Mouse (Mus musculus) heart, embryonic 10.5 days (tissue): ENCODE data around the gene Myh15. TPM values are rescaled to one million over a fixed set of nuclear protein-coding genes. Genes with fewer than 3 reads are reported as not detected.

Experiments used
- DNase-seq: peaks from one replicate; pipeline ENCODE4 v3.0.0-alpha.2; 2017; ENCODE audit warnings: low spot score
- H3K27ac ChIP-seq: fragments of 300-500 bp; sonication (generic); 2 replicates; pipeline ENCODE4 v1.5.1; 2016; ENCODE audit warnings: mild to moderate bottlenecking
- H3K27me3 ChIP-seq: fragments of 300-500 bp; sonication (generic); 2 replicates; pipeline ENCODE4 v1.6.1; 2016; ENCODE audit warnings: mild to moderate bottlenecking; ENCODE audit not compliant: poor library complexity, insufficient read depth, severe bottlenecking
- H3K36me3 ChIP-seq: fragments of 300-500 bp; sonication (generic); 2 replicates; pipeline ENCODE4 v1.6.1; 2016; ENCODE audit warnings: mild to moderate bottlenecking, moderate library complexity
- H3K4me1 ChIP-seq: fragments of 300-500 bp; sonication (generic); 2 replicates; pipeline ENCODE4 v1.6.1; 2016; ENCODE audit warnings: mild to moderate bottlenecking
- H3K4me3 ChIP-seq: fragments of 300-500 bp; sonication (generic); 2 replicates; pipeline ENCODE4 v1.5.1; 2016; ENCODE audit warnings: mild to moderate bottlenecking, moderate library complexity
- H3K9me3 ChIP-seq: fragments of 300-500 bp; sonication (generic); 2 replicates; pipeline ENCODE4 v1.6.1; 2016; ENCODE audit warnings: mild to moderate bottlenecking, moderate library complexity
- WGBS: fragments of 180-500 bp; shearing (Covaris S2); methylation state at CpG from one replicate; pipeline ENCODE4 v1.1.7; 2016; 5-methylcytosine and 5-hydroxymethylcytosine counted together
- polyA plus RNA-seq: library from polyadenylated mRNA; unstranded; fragments of >200 nt; fragmentation: Nextera tagmentation; extraction: Ambion mirVana; gene quantifications from 2 replicates; pipeline ENCODE4 v1.2.1, GENCODE M21; 2016

Gene Myh15
- polyA plus RNA-seq = 0.02 TPM in 1 of 2 replicates, not detected in the other

DNA sequence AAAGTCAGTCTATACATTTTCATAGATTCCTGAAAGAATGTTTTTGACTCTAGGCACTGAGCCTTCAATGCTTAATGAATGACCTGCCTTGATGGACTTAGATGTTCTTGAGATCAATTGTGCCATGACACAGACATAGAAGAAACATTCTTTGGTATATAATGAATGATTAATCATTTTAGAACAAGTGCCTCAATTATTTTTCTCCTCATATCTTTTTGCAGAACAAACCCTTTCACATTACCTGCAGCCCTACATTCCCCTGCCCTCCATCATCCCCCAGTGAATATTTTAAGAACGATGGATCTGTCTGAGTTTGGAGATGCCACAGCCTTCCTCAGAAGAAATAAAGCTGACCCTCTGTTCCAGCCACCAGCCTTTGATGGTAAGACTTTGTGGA is at the start of gene Myh15:
TSS of gene Myh15 (plus strand) at position 301 of the 400 bp plus-strand sequence.
- H3K27ac ChIP-seq = no peak within 1 kb of the TSS
- H3K4me1 ChIP-seq = no peaks in the 10 kb centered on the region
- no peak within 1 kb of the TSS for H3K4me3 ChIP-seq
- DNase-seq = no peak
- H3K9me3 ChIP-seq = no peaks in the 10 kb centered on the region
- no peaks in the 10 kb centered on the region for H3K27me3 ChIP-seq
- H3K36me3 ChIP-seq = no peaks in the 10 kb centered on the region
- 82% methylated on average over 1 of the region's 1 CpGs for WGBS

DNA sequence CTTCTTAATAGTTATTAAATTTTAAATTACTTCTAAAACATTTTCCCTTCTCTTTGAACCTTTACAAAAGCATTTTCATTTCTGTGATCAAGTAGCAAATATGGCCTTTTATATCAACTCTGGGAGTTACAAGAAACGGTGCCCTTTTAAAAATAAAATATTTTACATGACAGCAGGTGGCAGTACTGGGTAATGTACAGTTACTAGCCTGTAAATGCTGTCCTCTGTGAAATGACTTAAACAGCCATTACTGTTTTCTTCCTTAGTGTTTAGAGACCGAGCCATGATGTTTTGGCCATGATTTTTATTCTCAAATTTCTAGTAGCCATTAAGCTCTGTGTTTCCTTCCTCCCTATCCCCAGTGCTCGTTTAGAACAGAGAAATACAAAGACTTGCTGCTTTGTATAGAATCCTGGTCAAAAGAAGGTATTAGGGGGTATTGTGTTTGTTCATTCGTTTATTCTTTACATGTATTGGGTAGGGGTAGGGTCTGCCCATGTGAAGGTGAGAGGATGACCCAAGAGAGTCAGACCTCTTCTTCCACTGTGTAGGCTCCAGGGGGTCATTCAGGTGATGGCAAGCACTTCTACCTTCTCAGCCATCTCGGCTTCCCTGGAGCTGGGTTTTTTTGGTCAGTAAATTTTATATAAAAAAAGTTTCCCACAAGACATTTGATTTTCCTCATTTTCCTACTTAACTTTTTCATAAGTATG is 40.5 kb upstream of the Myh15 start:
- no peak overlapping the region for H3K4me3 ChIP-seq
- no peak for DNase-seq
- 82% methylated on average over 5 of the region's 5 CpGs for WGBS
- H3K27me3 ChIP-seq = no peaks in the 10 kb centered on the region
- H3K9me3 ChIP-seq = no peaks in the 10 kb centered on the region
- H3K4me1 ChIP-seq = no peaks in the 10 kb centered on the region
- H3K27ac ChIP-seq = no peak overlapping the region
- peaks cover 53% of the 10 kb centered on the region for H3K36me3 ChIP-seq

DNA sequence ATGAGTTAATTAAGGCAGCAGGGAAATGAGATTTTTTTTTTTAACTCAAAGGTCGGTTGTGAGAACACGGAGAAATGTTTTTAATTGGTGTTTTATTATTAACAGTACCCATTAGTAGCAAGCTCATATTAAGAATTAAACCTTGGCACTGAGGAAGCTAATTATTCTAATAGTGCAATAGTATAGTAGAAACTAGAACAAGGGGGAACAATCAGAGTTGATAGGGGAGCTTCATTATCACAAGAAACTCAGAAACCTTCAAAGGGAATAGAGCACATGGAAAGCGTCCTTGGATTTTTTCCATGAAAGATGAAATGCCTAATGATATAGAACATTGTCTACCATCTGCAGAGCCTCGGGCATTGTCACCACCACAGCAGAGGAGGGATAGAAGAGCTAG is 21.4 kb upstream of the Myh15 start:
- WGBS = 76% methylated on average over 4 of the region's 4 CpGs
- DNase-seq = no peak

DNA sequence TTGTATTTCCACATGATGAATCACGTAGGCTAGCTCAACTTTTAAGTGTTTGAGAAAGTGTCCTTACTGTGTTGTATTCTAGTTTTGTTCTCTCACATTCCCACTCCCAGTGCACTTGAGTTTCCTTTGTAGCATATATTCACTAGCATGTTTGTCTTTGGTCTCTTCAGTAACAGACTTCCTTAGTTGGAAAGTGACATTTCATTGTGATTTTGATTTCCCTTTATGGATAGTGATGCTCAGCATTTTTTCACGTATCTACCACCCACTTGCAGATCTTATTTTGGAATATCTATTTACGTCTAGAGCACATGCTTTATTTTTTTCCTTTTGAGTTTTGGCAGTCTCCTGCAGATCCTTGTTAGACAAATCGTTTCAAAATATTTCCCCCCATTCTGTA is 19.5 kb upstream of the Myh15 start:
- WGBS = 75% methylated on average over 4 of the region's 4 CpGs
- H3K27me3 ChIP-seq = no peaks in the 10 kb centered on the region
- no peak overlapping the region for H3K4me3 ChIP-seq
- no peaks in the 10 kb centered on the region for H3K9me3 ChIP-seq
- no peaks in the 10 kb centered on the region for H3K36me3 ChIP-seq
- no peak overlapping the region for H3K27ac ChIP-seq
- no peak for DNase-seq
- no peaks in the 10 kb centered on the region for H3K4me1 ChIP-seq

More for the DNA sequence above, 21.4 kb upstream of the Myh15 start:
- Histone ChIP-seq H3K27ac (no peak overlapping the region), H3K9me3 (no peaks in the 10 kb centered on the region), H3K27me3 (no peaks in the 10 kb centered on the region), H3K4me3 (no peak overlapping the region), H3K4me1 (no peaks in the 10 kb centered on the region), H3K36me3 (no peaks in the 10 kb centered on the region)

DNA sequence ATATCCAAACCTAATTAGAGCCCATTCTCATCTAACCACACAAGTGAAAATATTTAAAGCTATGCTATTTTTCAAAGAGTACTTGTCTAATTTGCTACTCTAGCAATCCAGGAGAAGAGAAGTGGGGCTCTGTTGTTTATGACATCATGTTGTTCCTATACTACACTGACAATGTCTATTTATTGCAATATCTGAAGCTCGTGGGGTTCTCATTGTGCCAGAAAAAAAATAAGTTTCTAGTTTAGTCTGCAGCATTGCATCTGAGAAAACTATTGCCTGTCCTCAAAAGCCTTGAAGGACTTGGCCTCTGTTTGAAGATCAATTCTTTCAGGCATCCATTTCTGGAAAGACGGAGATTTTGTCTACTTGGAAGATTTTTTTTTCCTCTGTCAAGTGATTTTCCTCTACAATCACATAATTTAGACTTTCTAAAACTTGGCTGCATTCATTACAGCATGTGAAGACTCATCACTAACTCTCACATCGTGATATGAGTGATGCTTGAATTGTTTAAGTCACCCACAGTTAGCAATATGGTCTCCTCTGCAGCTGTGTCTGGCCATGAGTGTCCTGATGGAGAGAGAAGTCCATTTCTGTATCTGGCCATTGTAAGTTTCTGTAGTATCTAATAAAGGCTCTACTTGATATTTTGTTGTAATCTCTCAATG is 16.6 kb upstream of the Myh15 start:
- Histone ChIP-seq H3K27me3 (no peaks in the 10 kb centered on the region), H3K4me1 (no peaks in the 10 kb centered on the region), H3K27ac (no peak overlapping the region), H3K36me3 (no peaks in the 10 kb centered on the region), H3K4me3 (no peak overlapping the region), H3K9me3 (no peaks in the 10 kb centered on the region)
- DNase-seq = no peak
- WGBS = 75% methylated on average over 3 of the region's 3 CpGs

DNA sequence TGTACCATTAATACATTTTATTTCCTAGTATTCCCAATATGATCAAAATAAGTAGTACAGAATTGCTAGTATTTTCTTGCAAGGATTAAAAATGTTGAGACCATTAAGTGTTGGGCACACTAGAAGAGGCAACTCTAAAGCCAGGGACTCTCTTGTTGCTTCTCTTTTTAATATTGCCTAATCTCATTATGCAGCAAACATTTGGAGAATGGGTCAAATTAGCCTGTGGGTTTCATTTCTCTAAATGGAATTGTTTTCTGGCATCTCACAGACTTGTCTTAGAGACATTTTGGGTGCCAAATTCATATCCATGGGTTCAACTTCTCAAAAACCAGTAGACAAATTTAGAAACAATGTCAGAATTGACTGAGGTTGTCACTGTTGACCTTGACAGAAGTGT is 8.1 kb upstream of the Myh15 start:
- no peaks in the 10 kb centered on the region for H3K9me3 ChIP-seq
- no peaks in the 10 kb centered on the region for H3K27me3 ChIP-seq
- H3K27ac ChIP-seq = no peak overlapping the region
- H3K4me3 ChIP-seq = no peak overlapping the region
- H3K36me3 ChIP-seq = no peaks in the 10 kb centered on the region
- DNase-seq = no peak
- H3K4me1 ChIP-seq = no peaks in the 10 kb centered on the region

DNA sequence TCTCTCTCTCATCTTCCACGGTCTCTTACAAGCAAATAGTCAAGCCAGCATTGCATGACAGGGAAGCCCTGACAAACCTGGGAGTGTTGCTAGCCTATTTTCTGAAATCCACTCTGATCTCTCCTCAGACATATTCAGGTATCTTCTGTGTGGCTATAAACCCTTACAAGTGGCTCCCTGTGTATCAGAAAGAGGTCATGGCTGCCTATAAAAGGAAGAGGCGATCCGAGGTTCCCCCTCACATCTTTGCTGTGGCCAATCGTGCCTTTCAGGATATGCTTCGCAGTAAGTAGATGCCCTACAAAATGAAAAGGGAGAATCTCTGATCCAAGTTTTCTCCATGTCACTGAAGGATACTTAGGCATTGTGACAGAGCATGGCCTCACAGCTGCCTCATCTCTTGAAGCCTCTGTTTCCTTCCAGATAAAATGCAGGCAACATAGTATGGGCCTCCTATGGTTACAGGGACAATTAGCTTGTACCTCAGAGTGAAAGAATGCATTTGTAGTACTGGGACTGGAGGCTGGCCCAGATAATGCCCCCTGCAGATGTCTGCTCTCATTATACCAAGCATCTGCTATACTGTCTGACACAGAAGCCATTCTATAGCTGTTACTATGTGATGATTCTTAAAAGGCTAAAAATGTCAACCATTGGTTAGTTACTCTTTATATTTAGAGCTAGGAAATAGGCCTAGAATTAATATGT is 12.1 kb downstream of the Myh15 start:
- no peaks in the 10 kb centered on the region for H3K4me1 ChIP-seq
- no peak overlapping the region for H3K27ac ChIP-seq
- no peaks in the 10 kb centered on the region for H3K27me3 ChIP-seq
- H3K9me3 ChIP-seq = no peaks in the 10 kb centered on the region
- no peak for DNase-seq
- 83% methylated on average over 5 of the region's 5 CpGs for WGBS
- H3K4me3 ChIP-seq = no peak overlapping the region
- H3K36me3 ChIP-seq = no peaks in the 10 kb centered on the region

DNA sequence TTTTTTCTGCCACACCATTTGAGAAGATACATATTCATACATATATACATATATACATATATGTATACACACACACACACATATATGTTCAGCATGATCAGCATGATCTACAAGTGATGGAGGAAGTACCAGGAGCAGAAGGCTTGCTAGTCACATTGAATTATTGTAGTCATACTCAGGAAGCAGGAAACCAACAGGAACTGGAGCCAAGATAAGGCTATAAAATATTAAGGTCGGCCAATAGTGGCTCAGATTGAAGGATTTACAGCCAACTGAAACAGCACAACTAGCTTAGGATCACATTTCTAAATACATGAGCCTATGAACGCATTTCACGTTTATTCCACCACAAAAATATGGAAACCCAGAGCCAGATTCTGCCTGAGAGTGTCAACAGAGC is 14.0 kb downstream of the Myh15 start:
- H3K9me3 ChIP-seq = no peaks in the 10 kb centered on the region
- no peak overlapping the region for H3K4me3 ChIP-seq
- 79% methylated on average over 3 of the region's 3 CpGs for WGBS
- no peaks in the 10 kb centered on the region for H3K27me3 ChIP-seq
- no peak overlapping the region for H3K27ac ChIP-seq
- no peaks in the 10 kb centered on the region for H3K4me1 ChIP-seq
- no peaks in the 10 kb centered on the region for H3K36me3 ChIP-seq
- no peak for DNase-seq

DNA sequence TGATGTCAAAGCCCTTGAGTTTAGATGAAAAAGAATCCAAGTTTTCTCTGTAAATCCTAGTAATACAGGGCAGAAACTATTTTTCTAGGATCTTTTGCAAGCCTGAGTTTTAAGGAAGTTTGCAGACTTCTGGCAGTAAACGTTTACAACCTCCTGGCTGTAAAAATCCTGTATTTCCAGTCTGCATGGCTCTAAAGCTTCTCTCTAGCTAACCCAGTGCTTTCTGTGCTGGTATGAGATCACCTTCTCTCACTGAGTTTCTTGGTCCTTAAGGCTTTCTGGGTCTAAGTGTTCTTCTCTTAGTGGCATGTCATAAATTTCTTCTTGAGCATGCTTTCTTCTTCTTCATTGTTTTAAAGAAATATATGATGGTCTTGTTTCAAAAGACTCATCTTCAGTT is 70.7 kb downstream of the Myh15 start:
- Histone ChIP-seq H3K4me1 (no peaks in the 10 kb centered on the region), H3K27me3 (no peaks in the 10 kb centered on the region), H3K36me3 (no peaks in the 10 kb centered on the region), H3K4me3 (no peak overlapping the region), H3K27ac (no peak overlapping the region), H3K9me3 (no peaks in the 10 kb centered on the region)
- 60% methylated on average over 1 of the region's 1 CpGs for WGBS
- no peak for DNase-seq

DNA sequence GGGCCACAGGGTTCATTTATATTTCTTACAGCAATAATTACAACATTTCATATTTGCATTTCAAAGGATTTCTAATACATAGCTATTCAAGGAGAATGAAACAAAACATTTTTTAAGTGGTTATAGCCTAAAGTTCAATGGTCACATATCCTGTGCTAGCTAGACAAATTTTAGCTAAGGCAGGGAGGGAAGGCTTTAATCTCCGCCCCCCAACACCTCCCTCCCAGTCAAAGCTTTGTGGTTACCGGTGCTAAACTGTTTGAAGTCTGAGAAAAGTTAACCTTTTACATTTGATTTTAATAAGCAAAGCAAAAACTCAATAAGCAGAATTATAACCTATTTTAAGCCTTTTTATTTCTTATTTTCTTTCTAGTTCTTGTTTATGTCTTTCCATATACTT is 98.9 kb downstream of the Myh15 start:
- 77% methylated on average over 2 of the region's 2 CpGs for WGBS
- Histone ChIP-seq H3K4me3 (no peak overlapping the region), H3K4me1 (no peaks in the 10 kb centered on the region)

DNA sequence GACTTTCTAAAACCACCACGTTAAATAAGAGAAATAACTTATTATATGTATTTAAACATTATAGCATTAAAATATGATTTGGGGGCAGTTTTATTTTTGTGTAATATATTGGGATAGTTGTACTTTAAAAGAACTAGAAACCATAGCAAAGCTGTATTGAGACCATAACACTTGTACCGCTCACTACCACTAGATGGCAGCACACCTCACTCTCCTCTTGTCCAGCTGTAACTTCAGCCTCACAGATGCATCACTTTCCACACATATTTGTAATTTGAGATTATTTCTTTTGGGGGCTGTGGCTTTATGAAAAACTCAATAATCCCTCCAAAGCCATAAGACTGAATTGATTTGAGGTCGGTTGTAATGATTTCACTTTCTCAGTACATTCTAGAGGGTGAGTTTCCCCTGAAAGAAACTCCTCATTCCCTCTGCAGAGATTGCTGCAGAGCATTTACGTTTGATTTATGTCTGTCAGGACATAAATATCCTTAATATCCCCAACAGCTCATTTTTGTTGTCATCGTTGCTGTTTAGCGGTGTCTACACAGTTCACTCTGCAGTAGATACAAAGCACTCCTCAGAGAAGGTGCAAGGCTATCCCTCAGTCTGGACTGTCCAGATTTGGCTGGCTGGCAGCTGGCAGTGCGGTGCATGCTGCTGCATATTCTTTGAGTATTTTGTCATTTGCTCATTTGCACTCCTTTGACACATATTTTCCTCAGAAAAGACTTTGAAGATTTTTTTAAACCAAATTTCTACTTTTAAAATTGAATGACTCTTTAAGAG is 107.3 kb downstream of the Myh15 start:
- H3K4me1 ChIP-seq = no peaks in the 10 kb centered on the region
- no peak overlapping the region for H3K27ac ChIP-seq
- no peaks in the 10 kb centered on the region for H3K27me3 ChIP-seq
- WGBS = 35% methylated on average over 7 of the region's 7 CpGs
- no peaks in the 10 kb centered on the region for H3K9me3 ChIP-seq
- H3K4me3 ChIP-seq = no peak overlapping the region
- no peak for DNase-seq
- H3K36me3 ChIP-seq = no peaks in the 10 kb centered on the region

More for the DNA sequence above, 98.9 kb downstream of the Myh15 start:
- Histone ChIP-seq H3K36me3 (no peaks in the 10 kb centered on the region), H3K27me3 (no peaks in the 10 kb centered on the region), H3K27ac (no peak overlapping the region), H3K9me3 (no peaks in the 10 kb centered on the region)
- DNase-seq = no peak

DNA sequence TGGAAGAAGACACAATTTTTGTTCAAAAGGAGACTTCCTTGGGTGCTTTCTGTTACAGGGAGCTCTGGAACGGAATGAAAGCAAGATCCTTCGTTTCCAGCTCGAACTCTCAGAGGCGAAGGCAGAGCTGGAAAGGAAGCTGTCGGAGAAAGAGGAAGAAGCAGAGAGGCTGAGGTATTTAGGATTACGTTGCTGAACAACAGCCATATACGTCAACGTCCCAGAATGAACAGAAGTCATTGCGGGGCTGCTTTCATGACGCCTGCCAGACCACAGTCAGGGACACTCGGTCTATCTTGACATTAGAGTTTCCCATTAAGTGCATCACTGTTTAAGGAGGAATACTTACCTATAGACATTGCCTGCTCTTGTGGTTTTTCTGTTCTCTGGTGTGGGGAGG is 108.4 kb downstream of the Myh15 start:
- Histone ChIP-seq H3K27ac (no peak overlapping the region), H3K36me3 (no peaks in the 10 kb centered on the region), H3K4me1 (no peaks in the 10 kb centered on the region), H3K9me3 (no peaks in the 10 kb centered on the region), H3K27me3 (no peaks in the 10 kb centered on the region), H3K4me3 (no peak overlapping the region)
- no peak for DNase-seq
- WGBS = 83% methylated on average over 11 of the region's 11 CpGs

DNA sequence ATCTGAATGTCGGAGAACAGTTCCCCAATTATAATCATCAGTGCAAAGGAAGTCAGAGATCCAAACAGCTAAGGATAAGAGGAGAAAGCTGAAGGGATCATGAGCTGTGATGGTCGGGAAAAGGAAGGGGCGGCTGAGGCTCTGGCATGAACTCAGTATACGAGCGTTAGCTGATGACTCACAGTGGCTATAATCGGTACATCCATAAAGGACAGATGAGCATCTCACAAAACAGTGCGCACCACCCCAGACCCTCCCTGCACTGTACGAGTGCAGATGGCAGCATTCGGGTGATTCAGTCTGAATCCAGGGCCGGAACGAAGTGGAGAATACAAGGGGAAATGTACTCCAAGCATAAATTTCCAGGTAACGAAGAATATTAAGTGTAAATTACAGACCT is 110.0 kb downstream of the Myh15 start:
- no peak overlapping the region for H3K4me3 ChIP-seq
- no peaks in the 10 kb centered on the region for H3K9me3 ChIP-seq
- DNase-seq = no peak
- no peaks in the 10 kb centered on the region for H3K27me3 ChIP-seq
- H3K27ac ChIP-seq = no peak overlapping the region
- no peaks in the 10 kb centered on the region for H3K36me3 ChIP-seq
- 85% methylated on average over 12 of the region's 12 CpGs for WGBS
- H3K4me1 ChIP-seq = no peaks in the 10 kb centered on the region
